Mouse (Mus musculus) c-Kit-negative CD71-positive TER-119-positive erythroid progenitor cells, embryonic 14.5 days (primary cell): ENCODE measurements around the gene Twist2.

Experiments
- DNase-seq: peaks from one replicate; pipeline ENCODE4 v3.0.0-alpha.2; 2013; ENCODE audit warnings: low read depth, low spot score

Twist2 gene

DNA sequence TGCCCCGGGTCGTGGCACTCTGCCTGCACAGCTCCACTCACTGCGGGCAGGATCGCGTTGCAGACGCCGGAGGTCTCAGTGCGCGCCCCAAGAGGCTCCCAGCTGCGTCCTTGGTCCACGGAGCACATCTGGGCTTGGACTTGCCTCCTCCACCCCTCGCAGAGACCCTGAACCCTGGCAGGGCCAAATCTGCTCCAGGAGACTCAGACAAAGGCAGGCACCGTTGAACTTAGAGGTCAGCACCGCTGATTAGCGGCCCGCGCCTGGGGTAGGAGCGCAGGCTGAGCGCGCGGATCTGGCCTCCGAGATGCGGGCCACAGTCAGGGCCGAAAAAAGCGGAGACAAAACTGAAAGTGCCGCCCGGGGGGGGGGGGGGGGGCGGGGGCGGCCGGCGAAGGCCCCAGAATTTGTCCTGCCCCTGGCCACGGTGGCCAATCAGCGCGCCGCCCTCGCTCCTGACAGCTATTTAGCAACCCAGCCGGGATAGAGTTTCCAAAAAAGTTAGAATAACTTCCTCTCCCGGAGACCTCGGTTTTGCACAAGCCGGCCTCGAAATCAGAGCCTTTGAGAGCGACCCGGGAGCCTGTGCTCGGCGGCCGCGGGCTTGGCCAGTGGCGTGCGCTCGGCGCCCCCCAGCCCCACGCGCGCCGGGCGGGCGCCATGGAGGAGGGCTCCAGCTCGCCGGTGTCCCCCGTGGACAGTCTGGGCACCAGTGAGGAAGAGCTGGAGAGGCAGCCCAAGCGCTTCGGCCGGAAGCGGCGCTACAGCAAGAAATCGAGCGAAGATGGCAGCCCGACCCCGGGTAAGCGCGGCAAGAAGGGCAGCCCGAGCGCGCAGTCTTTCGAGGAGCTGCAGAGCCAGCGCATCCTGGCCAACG lies at the start of gene Twist2:
Gene Twist2, plus strand, starts transcription at position 495 of the 877 bp plus-strand sequence.
- DNase-seq: no peak

- no peak for DNase-seq
These were observed 48.3 kb upstream of the Twist2 start for GRCm38 (mm10) chr1:91752931-91753330.

DNA sequence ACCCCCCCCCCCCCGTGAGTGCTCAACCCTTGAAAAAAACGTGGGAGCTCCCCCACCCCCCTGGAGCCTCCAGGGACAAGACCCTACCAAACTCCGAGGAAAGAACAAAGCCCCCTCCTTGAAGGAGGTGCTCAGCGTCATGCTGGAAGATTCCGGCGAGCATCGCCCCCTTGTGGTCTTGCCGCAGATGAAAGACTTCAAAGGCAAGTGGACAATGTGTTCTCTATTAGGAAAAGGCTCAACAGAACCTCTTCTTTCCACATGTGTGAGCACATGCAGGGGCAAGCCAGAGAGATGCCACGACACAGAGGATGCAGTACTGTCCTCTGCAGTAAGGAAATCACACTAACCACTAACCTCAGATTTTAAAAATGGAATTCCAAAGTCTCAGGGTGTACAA lies 46.2 kb upstream of the Twist2 start:
- no peak for DNase-seq

GRCm38 (mm10) chr1:91757292-91757691 lies 44.0 kb upstream of the Twist2 start:
- DNase-seq: no peak

DNA sequence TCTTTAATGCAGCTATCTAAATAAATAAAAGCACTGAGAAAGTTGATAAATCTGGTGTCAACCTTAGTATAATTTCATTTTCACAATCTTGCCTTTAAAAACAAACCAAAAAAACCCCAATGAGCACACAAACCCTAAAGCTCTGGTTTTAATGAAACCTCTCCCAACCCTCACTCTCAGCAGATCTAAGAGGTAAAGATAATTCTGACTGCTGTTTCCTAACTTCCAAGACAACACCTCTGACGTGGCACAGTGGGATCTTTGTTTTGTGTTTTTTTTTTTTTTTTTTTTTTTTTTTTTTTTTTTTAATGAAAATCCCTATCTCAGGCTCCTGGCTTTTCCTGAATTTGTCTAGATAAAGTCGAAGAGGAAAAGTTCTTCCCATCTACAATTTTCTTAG lies 43.1 kb upstream of the Twist2 start:
- no peak for DNase-seq

- DNase-seq: no peak
These were observed 42.4 kb upstream of the Twist2 start for GRCm38 (mm10) chr1:91758600-91759515.

DNA sequence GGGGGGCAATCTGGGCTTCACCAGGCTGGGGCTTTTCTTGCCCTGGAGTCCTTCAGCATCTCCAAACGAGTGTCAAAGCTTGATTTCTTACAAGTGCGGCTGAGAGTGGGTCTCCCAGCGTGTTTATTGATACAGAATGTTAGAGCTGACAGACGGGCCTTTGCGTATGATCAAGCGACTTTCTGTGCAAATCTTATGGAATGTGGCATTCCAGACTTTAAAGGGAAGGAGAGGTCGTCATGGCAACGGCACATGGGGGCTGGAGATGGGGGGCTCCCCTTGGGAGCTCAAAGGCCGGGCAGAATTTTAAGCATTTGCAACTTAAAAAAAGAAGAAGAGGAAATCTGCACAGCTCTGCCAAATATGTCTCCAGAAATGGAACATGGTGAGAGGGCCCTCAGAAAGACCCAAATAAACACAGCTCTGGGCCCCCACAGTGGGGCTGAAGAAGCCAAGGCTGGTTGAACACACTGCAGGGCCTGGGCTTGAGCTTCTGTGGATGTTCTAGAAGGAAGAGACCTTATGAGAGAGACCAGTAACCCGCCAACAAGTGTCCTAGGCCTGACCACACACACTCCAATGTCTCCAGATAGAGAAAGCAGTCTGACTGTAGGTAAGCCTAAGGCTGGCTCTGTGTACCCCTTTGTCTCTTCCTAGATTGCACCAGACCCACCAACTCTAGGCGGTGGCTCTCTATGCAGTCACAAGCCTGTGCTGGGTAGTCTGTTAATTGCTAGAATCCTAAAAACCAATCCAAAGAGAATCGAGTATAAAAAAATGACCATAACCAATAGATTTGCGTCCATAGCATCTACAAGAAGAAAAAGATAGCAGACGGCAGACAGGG lies 40.9 kb upstream of the Twist2 start:
- no peak for DNase-seq

DNA sequence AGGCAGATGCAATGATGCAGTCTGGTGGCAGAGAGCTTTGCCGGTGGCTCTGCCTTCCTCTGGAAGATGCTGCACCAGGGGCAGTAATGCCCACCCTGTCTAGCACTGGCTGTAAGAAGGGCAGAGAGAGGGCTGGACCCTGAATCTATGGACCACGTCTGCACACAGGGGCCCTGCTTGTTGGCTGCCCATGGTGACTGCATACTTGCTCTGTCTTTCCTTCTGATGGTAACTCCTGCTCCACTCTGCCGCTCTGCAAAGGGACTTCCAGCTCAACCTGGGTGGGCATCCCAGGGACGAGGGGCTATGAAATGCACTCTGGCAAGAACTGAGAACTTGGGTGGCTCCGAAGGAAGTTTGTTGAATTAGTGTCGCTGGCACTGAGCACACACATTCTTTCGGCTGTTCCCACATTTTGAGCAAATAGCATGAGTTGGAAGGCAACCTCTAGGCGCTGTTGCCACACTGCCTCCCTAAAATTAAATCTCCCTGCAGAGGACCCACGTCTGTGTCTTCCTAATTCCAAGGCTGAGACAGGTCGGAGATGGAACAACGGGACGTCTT lies 38.7 kb upstream of the Twist2 start:
- no peak for DNase-seq

- DNase-seq: no peak
These were observed 31.0 kb upstream of the Twist2 start for GRCm38 (mm10) chr1:91770221-91770624.

GRCm38 (mm10) chr1:91770676-91771075 lies 30.6 kb upstream of the Twist2 start:
- DNase-seq: no peak

DNA sequence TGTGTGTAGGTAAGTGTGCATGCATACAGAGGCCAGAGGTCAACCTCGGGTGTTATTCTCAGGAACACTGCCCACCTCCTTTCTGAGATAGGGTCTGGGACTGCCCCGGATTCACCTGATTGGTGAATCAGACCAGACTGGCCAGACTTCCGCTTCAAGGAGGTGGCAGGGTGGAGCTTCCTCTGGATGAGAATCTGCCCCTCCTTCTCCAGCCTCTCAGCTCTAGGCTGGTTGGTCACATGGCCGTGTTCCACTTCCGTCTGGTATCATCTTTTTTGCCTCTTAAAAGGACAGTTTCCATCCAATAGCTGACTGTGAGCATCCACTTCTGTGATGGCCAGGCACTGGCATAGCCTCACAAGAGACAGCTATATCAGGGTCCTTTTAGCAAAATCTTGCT lies 24.3 kb upstream of the Twist2 start:
- no peak for DNase-seq

- DNase-seq: no peak
These were observed 21.4 kb upstream of the Twist2 start for GRCm38 (mm10) chr1:91779819-91780218.

- no peak for DNase-seq
These were observed 20.1 kb upstream of the Twist2 start for GRCm38 (mm10) chr1:91781182-91781581.

DNA sequence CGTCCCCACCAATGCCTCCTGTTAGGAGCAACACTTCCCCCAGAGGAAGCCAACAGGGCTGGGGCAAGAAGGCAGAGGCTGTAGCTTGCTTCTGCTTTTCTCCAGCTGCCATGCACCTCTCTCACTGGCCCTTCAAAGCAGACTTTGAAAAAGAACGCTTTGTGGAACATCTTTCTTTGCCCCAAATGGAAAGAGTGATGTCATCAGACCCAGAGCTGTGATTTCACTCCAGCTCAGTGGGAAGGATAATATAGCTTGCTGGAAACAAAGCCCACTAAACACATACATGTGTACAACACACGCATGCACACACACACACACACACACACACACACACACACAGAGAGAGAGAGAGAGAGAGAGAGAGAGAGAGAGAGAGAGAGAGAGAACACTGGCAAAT lies 17.1 kb upstream of the Twist2 start:
- no peak for DNase-seq

GRCm38 (mm10) chr1:91799323-91799722 lies 1.9 kb upstream of the Twist2 start:
- DNase-seq: no peak

DNA sequence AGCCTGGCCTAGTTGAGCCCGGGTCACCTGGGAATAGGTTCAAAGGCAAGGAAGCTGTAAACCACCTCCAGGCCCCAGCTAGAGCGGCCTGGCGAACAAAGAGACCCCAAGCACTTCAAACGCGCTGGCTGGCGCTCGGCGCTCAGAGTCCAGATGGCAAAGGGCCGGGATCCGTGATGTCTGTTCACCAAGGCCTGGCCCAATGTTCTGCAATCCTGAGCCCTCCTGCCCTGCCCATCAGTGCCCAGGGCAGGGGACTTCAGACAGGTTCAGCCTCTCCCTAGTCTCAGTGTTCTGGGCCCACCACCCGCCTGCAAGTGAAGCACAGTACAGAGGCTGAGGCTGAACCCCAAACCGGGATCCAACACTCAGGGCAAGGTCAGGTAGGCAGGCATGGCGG lies 913 bp upstream of the Twist2 start:
- no peak for DNase-seq

DNA sequence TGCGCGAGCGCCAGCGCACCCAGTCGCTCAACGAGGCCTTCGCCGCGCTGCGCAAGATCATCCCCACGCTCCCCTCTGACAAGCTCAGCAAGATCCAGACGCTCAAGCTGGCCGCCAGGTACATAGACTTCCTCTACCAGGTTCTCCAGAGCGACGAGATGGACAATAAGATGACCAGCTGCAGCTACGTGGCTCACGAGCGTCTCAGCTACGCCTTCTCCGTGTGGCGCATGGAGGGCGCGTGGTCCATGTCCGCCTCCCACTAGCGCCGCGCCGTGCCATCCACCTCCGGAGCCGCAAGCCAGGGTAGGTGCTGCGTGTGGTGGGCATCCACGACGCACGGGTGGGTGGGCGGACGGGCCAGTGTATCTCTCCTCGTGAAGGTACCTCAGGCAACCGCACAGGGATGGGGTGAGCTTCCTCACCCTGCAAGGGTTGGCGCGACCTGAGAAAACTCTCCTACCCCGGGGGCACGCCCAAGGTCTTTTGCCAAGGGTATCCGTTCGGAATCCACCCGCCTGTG lies 644 bp downstream of the Twist2 start:
- no peak for DNase-seq

DNA sequence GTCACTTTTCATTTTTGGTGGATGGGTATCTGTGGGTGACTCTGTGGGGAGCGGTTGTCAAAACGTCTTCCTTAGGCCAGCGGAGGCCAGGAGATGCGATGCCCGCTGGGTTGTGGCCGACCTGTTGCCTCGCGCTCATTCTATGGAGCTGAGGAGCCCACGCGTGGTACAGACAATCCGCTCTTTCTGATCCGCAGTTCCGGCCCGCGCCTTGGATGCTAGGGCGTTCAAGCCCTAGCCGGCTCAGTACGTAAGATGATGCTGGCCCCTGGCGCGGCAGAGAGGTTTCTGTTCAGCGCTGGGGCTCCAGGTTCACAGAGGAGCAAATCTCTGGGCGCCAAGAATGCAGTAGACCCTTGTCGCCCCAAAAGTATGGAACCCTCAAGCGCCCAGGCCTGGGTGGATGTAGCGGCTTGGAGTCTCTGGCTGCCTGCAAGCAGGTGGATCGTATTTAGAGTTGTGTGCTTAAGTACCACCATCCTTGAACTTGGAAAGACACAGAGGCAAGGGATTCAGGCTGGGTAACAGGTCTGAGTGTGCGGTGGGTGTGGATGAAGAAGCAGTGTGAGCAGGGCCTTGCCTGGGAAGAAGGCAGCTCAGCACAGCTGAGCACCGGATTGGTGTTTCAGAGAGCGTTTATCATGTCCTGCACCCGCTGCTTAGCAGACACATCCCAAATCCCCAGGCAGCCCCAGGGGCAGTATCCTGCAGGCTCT lies 1.3 kb downstream of the Twist2 start:
- no peak for DNase-seq

GRCm38 (mm10) chr1:91803416-91803815 lies 2.2 kb downstream of the Twist2 start:
- DNase-seq: no peak

DNA sequence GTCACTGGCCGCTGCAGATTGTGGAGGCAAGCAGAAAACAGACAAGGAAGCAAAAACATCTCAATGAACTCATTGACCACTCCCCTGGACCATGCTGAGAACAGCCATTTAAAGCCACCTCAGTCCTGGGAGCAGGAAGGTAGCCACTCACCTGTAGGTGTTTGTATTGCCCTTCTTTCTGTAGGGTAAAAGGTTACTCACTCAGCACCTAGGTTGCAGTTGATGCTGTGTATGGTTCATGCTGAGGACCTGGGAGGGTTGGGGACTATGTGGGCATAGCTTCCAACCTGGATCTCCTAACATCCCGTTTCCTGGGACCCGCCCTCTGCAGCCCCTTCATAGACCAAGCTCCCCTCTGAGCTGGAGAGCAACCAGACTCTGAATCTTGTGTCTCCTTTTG lies 14.8 kb downstream of the Twist2 start:
- no peak for DNase-seq
